Mouse (Mus musculus) monocyte, adult 5-6 weeks (primary cell): ENCODE measurements around the gene Spast. TPM values are rescaled to one million over a fixed set of nuclear protein-coding genes. Genes with fewer than 3 reads are reported as not detected.
"Not testable (repeated sequence)": the region's sequence is repeated elsewhere in the genome, so short reads cannot be mapped to it uniquely, and the experiment has no call there.

Experiments
- ATAC-seq: fragments of 153-309, 156-312 bp; replicated peaks from 2 replicates; pipeline ENCODE4 v1.8.0; 2017; ENCODE audit warnings: mild to moderate bottlenecking; ENCODE audit not compliant: low TSS enrichment, insufficient number of reproducible peaks, severe bottlenecking, poor library complexity, low FRiP score
- total RNA-seq: library from RNA; stranded (forward); fragments of 200-1000, 200-491, 200-594 nt; gene quantifications from 3 replicates; pipeline ENCODE4 v1.2.3, GENCODE M21; 2017

The Spast gene
- total RNA-seq = 44.4 to 55.2 TPM (median 54.8 TPM) in 3 replicates

- ATAC-seq = peak; percentile 67
Observed at GRCm38 (mm10) chr17:74338937-74339804, at the start of gene Spast. Spast (plus strand) TSS chr17:74338987.

GRCm38 (mm10) chr17:74290198-74290597 is 48.6 kb upstream of the Spast start:
- ATAC-seq = no peak

GRCm38 (mm10) chr17:74290869-74291268 is 47.9 kb upstream of the Spast start:
- ATAC-seq = no peak

- no peak for ATAC-seq
Observed at GRCm38 (mm10) chr17:74291640-74292361, 47.0 kb upstream of the Spast start.

GRCm38 (mm10) chr17:74293687-74294425 is 44.9 kb upstream of the Spast start:
- no peak for ATAC-seq

GRCm38 (mm10) chr17:74294426-74295025 is 44.3 kb upstream of the Spast start:
- peak; percentile 79 for ATAC-seq

GRCm38 (mm10) chr17:74295026-74295970 is 43.5 kb upstream of the Spast start, which contains the start of gene Memo1:
Memo1 (minus strand) TSS chr17:74295521.
- ATAC-seq = peak; percentile 51

- no peak for ATAC-seq
Observed at GRCm38 (mm10) chr17:74296076-74296823, 42.5 kb upstream of the Spast start.

GRCm38 (mm10) chr17:74296991-74297390 is 41.8 kb upstream of the Spast start:
- ATAC-seq = not testable (repeated sequence)

GRCm38 (mm10) chr17:74300089-74300488 is 38.7 kb upstream of the Spast start:
- ATAC-seq = no peak

GRCm38 (mm10) chr17:74304060-74304459 is 34.7 kb upstream of the Spast start:
- ATAC-seq = no peak

- no peak for ATAC-seq
Observed at GRCm38 (mm10) chr17:74305616-74306015, 33.2 kb upstream of the Spast start.

- no peak for ATAC-seq
Observed at GRCm38 (mm10) chr17:74306021-74306420, 32.8 kb upstream of the Spast start.

GRCm38 (mm10) chr17:74315445-74316308 is 23.1 kb upstream of the Spast start:
- peak; percentile 23; the same call in 1 of the 2 replicates for ATAC-seq

- ATAC-seq = peak; percentile 84
Observed at GRCm38 (mm10) chr17:74316309-74316863, 22.4 kb upstream of the Spast start.

GRCm38 (mm10) chr17:74318721-74319120 is 20.1 kb upstream of the Spast start:
- ATAC-seq = no peak
